Mouse (Mus musculus): ENCODE data around the gene Olfr1006. TPM values are rescaled to one million over a fixed set of nuclear protein-coding genes. Genes with fewer than 3 reads are reported as not detected.

Gene Olfr1006
- polyA plus RNA-seq (2014; fragmentation: Illumina TruSeq; extraction: RNeasy Lipid Tissue Mini Kit (QIAGEN cat#74804)), result not detected

GRCm38 (mm10) chr2:85678667-85679066, at the start of gene Olfr1006:
Olfr1006 (minus strand) TSS chr2:85678767.

GRCm38 (mm10) chr2:85715119-85715518, 36.6 kb upstream of the Olfr1006 start, which contains the start of gene Olfr1009:
Olfr1009 (plus strand) TSS chr2:85715419.

GRCm38 (mm10) chr2:85689131-85689530, 10.6 kb upstream of the Olfr1006 start, which contains the start of gene Olfr1008:
Olfr1008 (plus strand) TSS chr2:85689431.

GRCm38 (mm10) chr2:85664355-85664754, 14.2 kb downstream of the Olfr1006 start, which contains the start of gene Olfr154:
Olfr154 (minus strand) TSS chr2:85664455.

GRCm38 (mm10) chr2:85650604-85651003, 28.0 kb downstream of the Olfr1006 start, which contains the start of gene Olfr1002:
Olfr1002 (minus strand) TSS chr2:85650704.

Other genes with a start within 250 kb of the Olfr1006 start
- gene Olfr994, start 242.3 kb downstream of the Olfr1006 start, polyA plus RNA-seq (2014; fragmentation: Illumina TruSeq; extraction: RNeasy Lipid Tissue Mini Kit (QIAGEN cat#74804)), result not detected
- not detected for gene Olfr995, start 235.1 kb downstream of the Olfr1006 start, polyA plus RNA-seq (2014; fragmentation: Illumina TruSeq; extraction: RNeasy Lipid Tissue Mini Kit (QIAGEN cat#74804))
- 60.5 TPM for gene 4833423E24Rik, start 159.7 kb downstream of the Olfr1006 start, polyA plus RNA-seq (2014; fragmentation: Illumina TruSeq; extraction: RNeasy Lipid Tissue Mini Kit (QIAGEN cat#74804))
- not detected for gene Olfr996, start 99.6 kb downstream of the Olfr1006 start, polyA plus RNA-seq (2014; fragmentation: Illumina TruSeq; extraction: RNeasy Lipid Tissue Mini Kit (QIAGEN cat#74804))
- gene Olfr998, start 89.8 kb downstream of the Olfr1006 start, polyA plus RNA-seq (2014; fragmentation: Illumina TruSeq; extraction: RNeasy Lipid Tissue Mini Kit (QIAGEN cat#74804)), result not detected
- not detected for gene Olfr1000, start 66.9 kb downstream of the Olfr1006 start, polyA plus RNA-seq (2014; fragmentation: Illumina TruSeq; extraction: RNeasy Lipid Tissue Mini Kit (QIAGEN cat#74804))
- gene Olfr1002, start 28.1 kb downstream of the Olfr1006 start, polyA plus RNA-seq (2014; fragmentation: Illumina TruSeq; extraction: RNeasy Lipid Tissue Mini Kit (QIAGEN cat#74804)), result not detected
- not detected for gene Olfr154, start 14.3 kb downstream of the Olfr1006 start, polyA plus RNA-seq (2014; fragmentation: Illumina TruSeq; extraction: RNeasy Lipid Tissue Mini Kit (QIAGEN cat#74804))
- gene Olfr1008, start 10.7 kb upstream of the Olfr1006 start, polyA plus RNA-seq (2014; fragmentation: Illumina TruSeq; extraction: RNeasy Lipid Tissue Mini Kit (QIAGEN cat#74804)), result not detected
- not detected for gene Olfr1009, start 36.7 kb upstream of the Olfr1006 start, polyA plus RNA-seq (2014; fragmentation: Illumina TruSeq; extraction: RNeasy Lipid Tissue Mini Kit (QIAGEN cat#74804))
- gene Olfr1012, start 84.0 kb upstream of the Olfr1006 start, polyA plus RNA-seq (2014; fragmentation: Illumina TruSeq; extraction: RNeasy Lipid Tissue Mini Kit (QIAGEN cat#74804)), result not detected
- gene Olfr1013, start 88.3 kb upstream of the Olfr1006 start, polyA plus RNA-seq (2014; fragmentation: Illumina TruSeq; extraction: RNeasy Lipid Tissue Mini Kit (QIAGEN cat#74804)), result not detected
- gene Olfr1014, start 93.9 kb upstream of the Olfr1006 start, polyA plus RNA-seq (2014; fragmentation: Illumina TruSeq; extraction: RNeasy Lipid Tissue Mini Kit (QIAGEN cat#74804)), result not detected
- not detected for gene Olfr1015, start 103.2 kb upstream of the Olfr1006 start, polyA plus RNA-seq (2014; fragmentation: Illumina TruSeq; extraction: RNeasy Lipid Tissue Mini Kit (QIAGEN cat#74804))
- gene Olfr1016, start 123.8 kb upstream of the Olfr1006 start, polyA plus RNA-seq (2014; fragmentation: Illumina TruSeq; extraction: RNeasy Lipid Tissue Mini Kit (QIAGEN cat#74804)), result not detected
- gene Olfr1018, start 139.7 kb upstream of the Olfr1006 start, polyA plus RNA-seq (2014; fragmentation: Illumina TruSeq; extraction: RNeasy Lipid Tissue Mini Kit (QIAGEN cat#74804)), result not detected
- not detected for gene Olfr1019, start 166.7 kb upstream of the Olfr1006 start, polyA plus RNA-seq (2014; fragmentation: Illumina TruSeq; extraction: RNeasy Lipid Tissue Mini Kit (QIAGEN cat#74804))
- gene Olfr1020, start 168.3 kb upstream of the Olfr1006 start, polyA plus RNA-seq (2014; fragmentation: Illumina TruSeq; extraction: RNeasy Lipid Tissue Mini Kit (QIAGEN cat#74804)), result not detected
- gene Olfr1022, start 189.8 kb upstream of the Olfr1006 start, polyA plus RNA-seq (2014; fragmentation: Illumina TruSeq; extraction: RNeasy Lipid Tissue Mini Kit (QIAGEN cat#74804)), result not detected
- gene Olfr1023, start 206.9 kb upstream of the Olfr1006 start, polyA plus RNA-seq (2014; fragmentation: Illumina TruSeq; extraction: RNeasy Lipid Tissue Mini Kit (QIAGEN cat#74804)), result not detected
- not detected for gene Olfr1024, start 226.3 kb upstream of the Olfr1006 start, polyA plus RNA-seq (2014; fragmentation: Illumina TruSeq; extraction: RNeasy Lipid Tissue Mini Kit (QIAGEN cat#74804))
- not detected for gene Olfr1025-ps1, start 236.4 kb upstream of the Olfr1006 start, polyA plus RNA-seq (2014; fragmentation: Illumina TruSeq; extraction: RNeasy Lipid Tissue Mini Kit (QIAGEN cat#74804))
- not detected for gene Olfr1026, start 242.8 kb upstream of the Olfr1006 start, polyA plus RNA-seq (2014; fragmentation: Illumina TruSeq; extraction: RNeasy Lipid Tissue Mini Kit (QIAGEN cat#74804))